Mouse (Mus musculus) heart, embryonic 11.5 days (tissue): ENCODE measurements around the gene Pcsk4. TPM values are rescaled to one million over a fixed set of nuclear protein-coding genes. Genes with fewer than 3 reads are reported as not detected.

Experiments
- ATAC-seq: fragments of 200-750 bp; cut with Nextera tagmentation; replicated peaks from 2 replicates; pipeline ENCODE4 v1.8.0; 2017; ENCODE audit warnings: moderate library complexity; ENCODE audit not compliant: insufficient number of reproducible peaks, low FRiP score, low TSS enrichment
- H3K27ac ChIP-seq: fragments of 300-500 bp; sonication (generic); 2 replicates; pipeline ENCODE4 v1.5.1; 2014; ENCODE audit warnings: mild to moderate bottlenecking, low read depth, low read length
- H3K27me3 ChIP-seq: fragments of 300-500 bp; sonication (generic); 2 replicates; pipeline ENCODE4 v1.6.1; 2014; ENCODE audit warnings: mild to moderate bottlenecking, low read length, mixed read lengths; ENCODE audit not compliant: control insufficient read depth, insufficient read depth
- H3K36me3 ChIP-seq: fragments of 300-500 bp; sonication (generic); 2 replicates; pipeline ENCODE4 v1.6.1; 2014; ENCODE audit warnings: mild to moderate bottlenecking, low read length, moderate library complexity, mixed read lengths; ENCODE audit not compliant: control insufficient read depth, insufficient read depth
- H3K4me1 ChIP-seq: fragments of 300-500 bp; sonication (generic); 2 replicates; pipeline ENCODE4 v1.6.1; 2014; ENCODE audit warnings: low read length; ENCODE audit not compliant: control insufficient read depth, insufficient read depth
- H3K4me2 ChIP-seq: fragments of 300-500 bp; sonication (generic); 2 replicates; pipeline ENCODE4 v1.6.1; 2014; ENCODE audit warnings: mild to moderate bottlenecking, moderate library complexity
- H3K4me3 ChIP-seq: fragments of 300-500 bp; sonication (generic); 2 replicates; pipeline ENCODE4 v1.5.1; 2014; ENCODE audit warnings: low read depth, low read length
- H3K9ac ChIP-seq: fragments of 300-500 bp; sonication (generic); 2 replicates; pipeline ENCODE4 v1.6.1; 2014; ENCODE audit warnings: mild to moderate bottlenecking, low read depth, low read length, moderate library complexity
- H3K9me3 ChIP-seq: fragments of 300-500 bp; sonication (generic); replicated peaks from 2 replicates; pipeline ENCODE4 v1.6.1; 2016; ENCODE audit warnings: low read length; ENCODE audit not compliant: control insufficient read depth
- WGBS: fragments of 180-500 bp; shearing (Covaris S2); extraction: QIAGEN DNeasy Blood & Tissue Kit; methylation state at CpG from one replicate; pipeline ENCODE4 v1.1.7; 2014; ENCODE audit not compliant: insufficient replicate concordance; 5-methylcytosine and 5-hydroxymethylcytosine counted together
- polyA plus RNA-seq: library from polyadenylated mRNA; unstranded; fragments of >200 nt; fragmentation: Nextera tagmentation; extraction: Ambion mirVana; gene quantifications from 2 replicates; pipeline ENCODE4 v1.2.1, GENCODE M21; 2014

Gene Pcsk4
- polyA plus RNA-seq, 1 experiment from 2014 or later = 1.6 TPM

DNA sequence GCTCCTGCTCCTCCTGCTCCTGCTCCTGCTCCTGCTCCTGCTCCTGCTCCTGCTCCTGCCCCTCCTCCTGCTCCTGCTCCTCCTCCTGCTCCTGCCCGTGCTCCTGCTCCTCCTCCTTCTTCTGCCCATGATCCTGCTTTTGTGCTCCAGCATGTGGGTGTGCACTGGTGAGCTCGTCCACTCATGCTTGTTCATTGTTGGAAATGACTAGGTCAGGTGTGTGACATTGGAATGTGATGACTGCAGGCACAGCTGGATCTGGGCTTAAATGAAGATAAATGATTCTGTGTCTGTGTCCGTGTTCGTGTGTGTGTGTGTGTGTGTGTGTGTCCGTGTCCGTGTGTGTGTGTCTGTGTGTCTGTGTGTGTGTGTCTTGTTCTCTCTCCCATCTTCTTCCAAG, 39.1 kb upstream of the Pcsk4 start:
- H3K9me3 ChIP-seq = no peaks in the 10 kb centered on the region
- no peak for ATAC-seq
- H3K27ac ChIP-seq = no peak overlapping the region
- H3K9ac ChIP-seq = no peak overlapping the region
- H3K27me3 ChIP-seq = peaks cover 25% of the 10 kb centered on the region
- no peaks in the 10 kb centered on the region for H3K4me1 ChIP-seq
- WGBS = 86% methylated on average over 6 of the region's 6 CpGs
- no peak overlapping the region for H3K4me3 ChIP-seq
- H3K36me3 ChIP-seq = no peaks in the 10 kb centered on the region
- H3K4me2 ChIP-seq = no peak overlapping the region

- ATAC-seq = no peak
- H3K4me3 ChIP-seq = no peak overlapping the region
- no peak overlapping the region for H3K27ac ChIP-seq
- H3K9ac ChIP-seq = no peak overlapping the region
- no peaks in the 10 kb centered on the region for H3K36me3 ChIP-seq
- H3K4me2 ChIP-seq = no peak overlapping the region
- WGBS = 51% methylated on average over 5 of the region's 5 CpGs
- no peaks in the 10 kb centered on the region for H3K4me1 ChIP-seq
- H3K9me3 ChIP-seq = no peaks in the 10 kb centered on the region
- H3K27me3 ChIP-seq = peaks cover 25% of the 10 kb centered on the region
These were observed 38.7 kb upstream of the Pcsk4 start for GRCm38 (mm10) chr10:80367954-80368353.

GRCm38 (mm10) chr10:80365736-80366135, 36.4 kb upstream of the Pcsk4 start:
- Histone ChIP-seq H3K4me2 (no peak overlapping the region), H3K4me1 (no peaks in the 10 kb centered on the region), H3K4me3 (no peak overlapping the region), H3K27ac (no peak overlapping the region), H3K9ac (no peak overlapping the region), H3K9me3 (no peaks in the 10 kb centered on the region), H3K36me3 (no peaks in the 10 kb centered on the region), H3K27me3 (peaks cover 24% of the 10 kb centered on the region)
- ATAC-seq = no peak
- 65% methylated on average over 6 of the region's 6 CpGs for WGBS

DNA sequence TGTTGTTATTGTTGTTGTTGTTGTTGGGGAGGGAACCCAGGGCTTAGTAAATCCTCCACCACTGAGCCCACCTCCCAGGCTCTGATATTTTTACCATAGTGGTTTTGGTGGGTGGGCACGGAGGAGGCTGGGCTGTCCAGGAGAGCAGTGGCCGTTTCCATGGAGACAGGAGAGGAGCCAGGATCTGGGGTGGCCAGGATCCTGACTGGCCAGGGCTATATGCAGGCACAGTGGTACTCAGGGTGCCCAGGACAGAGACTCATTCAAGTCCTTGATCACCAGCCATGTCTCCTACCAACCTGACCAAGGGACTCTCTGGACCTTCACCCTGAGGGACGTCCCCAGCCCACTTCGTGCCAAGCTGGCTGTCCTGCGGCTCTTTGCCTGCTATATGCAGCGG, 34.4 kb upstream of the Pcsk4 start:
- H3K27me3 ChIP-seq = peaks cover 44% of the 10 kb centered on the region

DNA sequence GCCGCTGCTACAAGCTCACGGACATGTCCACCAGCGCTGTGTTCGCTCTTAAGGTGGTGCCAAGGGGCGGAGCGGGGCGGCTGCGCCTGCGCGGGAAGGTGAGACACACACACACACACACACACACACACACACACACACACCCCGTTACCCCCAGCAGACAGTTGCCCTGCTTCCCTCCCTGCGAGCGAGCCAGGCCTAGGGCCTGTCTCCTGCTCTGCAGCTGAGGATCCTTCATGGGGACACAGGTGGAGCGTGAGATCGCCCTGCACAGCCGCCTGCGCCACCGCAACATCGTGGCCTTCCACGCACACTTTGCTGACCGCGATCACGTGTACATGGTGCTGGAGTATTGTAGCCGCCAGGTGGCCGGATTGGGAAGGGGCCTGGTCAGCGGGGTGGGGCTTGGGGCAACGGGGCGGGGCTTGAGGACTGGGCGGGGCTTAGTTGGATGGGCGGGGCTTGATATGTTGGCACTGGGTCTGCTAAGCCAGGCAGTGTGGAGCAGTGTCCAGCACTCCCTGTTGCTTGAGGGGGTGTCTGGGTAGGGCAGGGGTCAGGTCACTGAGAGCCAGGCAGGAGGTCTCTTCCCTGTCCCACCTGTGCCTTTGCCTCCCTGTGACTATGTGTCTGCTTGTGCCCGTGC, 28.8 kb upstream of the Pcsk4 start:
- WGBS = 9% methylated on average over 25 of the region's 31 CpGs
- Histone ChIP-seq H3K36me3 (no peaks in the 10 kb centered on the region), H3K4me3 (no peak overlapping the region)

More for the DNA sequence above, 34.4 kb upstream of the Pcsk4 start:
- H3K27ac ChIP-seq = no peak overlapping the region
- no peak for ATAC-seq
- WGBS = 52% methylated on average over 6 of the region's 6 CpGs
- H3K4me2 ChIP-seq = no peak overlapping the region
- H3K9ac ChIP-seq = no peak overlapping the region
- H3K9me3 ChIP-seq = no peaks in the 10 kb centered on the region
- H3K4me3 ChIP-seq = no peak overlapping the region
- H3K36me3 ChIP-seq = no peaks in the 10 kb centered on the region
- no peaks in the 10 kb centered on the region for H3K4me1 ChIP-seq

DNA sequence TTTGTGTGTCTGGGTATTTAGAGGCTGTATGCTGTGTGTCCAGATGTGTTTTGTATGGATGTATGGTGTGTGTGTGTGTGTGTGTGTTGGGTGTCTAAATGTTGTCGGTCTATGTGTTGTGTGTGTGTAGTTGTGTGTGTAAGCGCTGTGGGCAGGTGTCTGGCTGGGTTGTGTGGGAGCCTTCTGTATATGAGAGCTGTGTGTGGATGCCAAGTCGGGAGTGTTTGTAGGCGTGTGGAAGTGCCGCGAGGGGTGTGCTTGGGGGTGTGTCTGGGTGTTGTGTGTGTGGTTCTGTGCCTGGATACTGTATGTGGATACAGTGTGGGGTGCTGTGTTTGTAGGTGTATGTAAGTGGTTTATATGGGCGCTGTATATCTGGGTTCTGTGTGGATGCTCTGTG, 28.0 kb upstream of the Pcsk4 start:
- Histone ChIP-seq H3K9me3 (no peaks in the 10 kb centered on the region), H3K4me2 (no peak overlapping the region), H3K27ac (no peak overlapping the region), H3K9ac (no peak overlapping the region), H3K27me3 (peaks cover 81% of the 10 kb centered on the region), H3K36me3 (no peaks in the 10 kb centered on the region), H3K4me1 (peaks cover 9% of the 10 kb centered on the region), H3K4me3 (no peak overlapping the region)
- 36% methylated on average over 7 of the region's 7 CpGs for WGBS
- no peak for ATAC-seq

More for the DNA sequence above, 28.8 kb upstream of the Pcsk4 start:
- Histone ChIP-seq H3K27me3 (peaks cover 77% of the 10 kb centered on the region), H3K4me1 (peaks cover 9% of the 10 kb centered on the region), H3K9ac (no peak overlapping the region), H3K27ac (no peak overlapping the region), H3K4me2 (peak overlapping the region; percentile 4; the same call in 1 of the 2 replicates), H3K9me3 (no peaks in the 10 kb centered on the region)
- ATAC-seq = no peak

GRCm38 (mm10) chr10:80356737-80357136, 27.4 kb upstream of the Pcsk4 start:
- peak overlapping the region; percentile 23 for H3K4me3 ChIP-seq
- no peak overlapping the region for H3K27ac ChIP-seq
- peaks cover 87% of the 10 kb centered on the region for H3K27me3 ChIP-seq
- H3K4me2 ChIP-seq = peak overlapping the region; percentile 56
- ATAC-seq = no peak
- no peak overlapping the region for H3K9ac ChIP-seq
- no peaks in the 10 kb centered on the region for H3K36me3 ChIP-seq
- no peaks in the 10 kb centered on the region for H3K9me3 ChIP-seq
- 2% methylated on average over 34 of the region's 34 CpGs for WGBS
- H3K4me1 ChIP-seq = peaks cover 9% of the 10 kb centered on the region

DNA sequence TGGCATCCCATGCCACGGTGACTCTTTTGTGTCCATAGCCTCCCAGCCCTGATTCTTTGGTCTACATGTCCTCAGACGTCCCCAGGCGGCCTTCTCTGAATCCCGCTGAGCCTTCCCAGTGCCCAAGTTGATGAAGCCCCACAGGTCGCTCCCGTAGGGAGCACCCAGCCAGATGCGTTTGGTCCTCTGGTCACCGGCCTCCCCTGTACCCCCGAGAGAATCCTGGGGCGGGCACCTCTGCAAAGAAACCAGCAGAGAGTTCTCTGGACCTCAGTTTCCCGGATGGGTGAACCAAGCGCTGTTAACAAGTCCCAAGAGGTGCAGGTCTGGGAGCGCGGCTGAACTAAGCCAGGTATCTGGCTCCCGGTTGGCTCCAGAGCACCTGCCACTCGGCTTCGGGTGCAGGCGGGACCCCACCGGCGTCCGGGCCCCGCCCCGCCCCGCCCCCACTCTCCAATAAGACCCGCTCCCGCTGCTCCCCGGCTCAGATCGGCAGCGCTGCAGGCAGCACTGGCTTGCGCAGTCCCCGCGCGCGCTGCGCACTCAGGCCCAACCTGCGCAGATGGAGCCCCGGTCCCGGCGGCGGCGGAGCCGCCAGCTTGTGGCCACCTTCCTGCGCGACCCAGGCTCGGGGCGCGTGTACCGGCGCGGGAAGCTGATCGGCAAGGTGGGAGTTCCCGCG, 26.8 kb upstream of the Pcsk4 start, which contains the start of gene Plk5:
TSS of gene Plk5 (plus strand) at position 459 of the 682 bp plus-strand sequence.
- no peak for ATAC-seq
- H3K27me3 ChIP-seq = peaks cover 92% of the 10 kb centered on the region
- peaks cover 9% of the 10 kb centered on the region for H3K4me1 ChIP-seq
- WGBS = 2% methylated on average over 53 of the region's 53 CpGs
- H3K4me2 ChIP-seq = peak within 1 kb of the TSS; percentile 56
- H3K27ac ChIP-seq = no peak within 1 kb of the TSS
- H3K9me3 ChIP-seq = no peaks in the 10 kb centered on the region
- peak within 1 kb of the TSS; percentile 23 for H3K4me3 ChIP-seq
- no peaks in the 10 kb centered on the region for H3K36me3 ChIP-seq
- H3K9ac ChIP-seq = no peak within 1 kb of the TSS
